Mouse (Mus musculus): ENCODE measurements around the gene Dgcr8. TPM values are rescaled to one million over a fixed set of nuclear protein-coding genes. Genes with fewer than 3 reads are reported as not detected.

Dgcr8 gene
- polyA plus RNA-seq, 1 experiment from 2014 or later: 34.8 TPM

DNA sequence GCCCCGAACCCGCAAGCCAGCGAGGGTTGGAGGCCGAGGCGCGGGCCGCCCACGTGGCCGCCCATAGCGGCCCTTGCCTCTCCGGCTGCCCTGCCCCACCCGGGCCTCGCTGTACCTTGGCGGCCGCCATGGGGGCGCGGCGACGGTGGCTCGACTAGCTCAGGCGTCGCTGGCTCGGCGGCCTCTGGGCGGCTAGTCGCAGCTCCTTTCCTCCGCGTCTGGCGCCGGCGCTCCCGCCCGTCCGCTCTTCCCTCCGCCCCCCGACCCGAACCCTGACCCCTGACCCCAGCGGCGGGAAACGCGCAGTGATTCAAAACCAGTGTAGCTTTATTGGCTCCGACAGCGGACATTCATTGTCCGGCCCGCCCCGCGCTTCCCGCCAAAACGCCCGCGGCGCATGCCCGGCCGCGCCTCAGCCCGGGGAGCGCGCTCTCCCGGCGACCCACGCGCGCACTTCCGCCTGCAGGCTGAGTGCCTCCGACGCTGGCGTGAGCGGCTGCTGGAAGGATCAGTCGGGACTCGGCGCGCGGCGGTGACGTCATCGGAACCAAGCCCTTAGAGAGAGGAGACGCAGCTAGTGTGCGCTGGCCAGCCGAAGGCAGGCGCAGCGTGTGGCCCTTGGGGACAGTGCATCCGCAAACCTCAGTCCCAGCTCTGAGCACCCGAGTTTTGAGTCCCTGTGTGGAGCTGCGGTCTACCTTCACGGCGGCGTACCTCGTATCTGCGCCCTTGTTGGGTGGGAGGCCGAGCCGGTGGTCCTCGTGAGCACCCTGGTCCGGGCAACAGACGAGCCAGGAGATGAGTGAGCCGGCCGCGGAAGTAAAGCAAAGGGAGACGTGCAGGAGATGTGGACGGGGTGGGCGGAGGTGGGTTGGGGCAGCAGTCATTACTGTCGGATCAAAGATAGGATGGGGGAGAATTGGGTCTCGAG, 40.3 kb downstream of the Dgcr8 start, which contains the start of the genes Trmt2a and Ranbp1:
Trmt2a (plus strand) TSS at position 247 of the 931 bp plus-strand sequence.
Ranbp1 (minus strand) TSS at position 300 of the 931 bp plus-strand sequence.
- under 1% methylated on average over 98 of the region's 102 CpGs for WGBS
- peak; percentile 97 for ATAC-seq (ENCODE audit: low FRiP score)
- Histone ChIP-seq H3K36me3 (peaks cover 63% of the 10 kb centered on the region), H3K4me1 (replicated peaks) (peaks cover 50% of the 10 kb centered on the region), H3K27ac (peak within 1 kb of the TSS; percentile 94), H3K4me2 (peak within 1 kb of the TSS; percentile 96), H3K9ac (peak within 1 kb of the TSS; percentile 93), H3K27me3 (no peaks in the 10 kb centered on the region), H3K4me3 (peak within 1 kb of the TSS; percentile 95), H3K9me3 (no peaks in the 10 kb centered on the region)

DNA sequence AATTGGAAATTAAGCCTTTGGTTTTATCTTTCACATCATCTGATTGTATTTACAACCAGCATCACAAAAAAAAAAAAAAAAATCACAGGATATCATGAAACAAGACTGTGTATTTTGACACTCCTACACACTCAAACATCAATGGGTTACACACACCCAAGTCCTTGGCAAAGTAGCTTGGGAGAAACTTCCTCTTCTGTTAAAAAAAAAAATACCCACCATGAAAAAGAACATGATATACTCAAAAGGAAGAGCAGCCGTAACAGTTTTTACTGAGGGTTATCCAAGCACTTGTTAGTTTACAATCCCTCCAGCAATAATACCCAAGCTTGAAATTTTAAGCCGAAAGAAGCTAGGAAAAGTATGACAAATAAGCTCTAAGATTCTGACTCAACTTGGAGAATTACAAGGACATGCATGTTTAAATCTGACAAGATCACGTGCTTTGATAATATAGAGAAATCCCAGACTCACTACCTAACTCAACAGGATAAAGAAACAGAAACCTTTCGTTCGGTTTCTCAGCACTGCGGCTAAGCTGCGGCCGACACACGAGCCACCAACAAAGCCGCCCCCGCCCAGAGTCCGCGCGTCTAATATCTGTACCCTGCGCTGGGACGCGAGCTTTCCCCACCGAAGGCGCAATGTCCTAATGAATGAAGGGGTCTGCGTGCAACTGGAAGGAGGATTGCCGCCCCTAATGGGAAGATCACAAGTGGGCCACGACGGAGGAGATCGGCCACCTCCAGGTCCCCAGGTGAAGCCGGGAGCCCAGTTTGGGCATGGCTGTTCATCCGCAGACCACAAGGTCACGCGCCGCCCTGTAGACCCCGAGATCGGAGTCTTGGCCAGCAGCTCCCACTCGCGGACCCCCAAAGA, 41.3 kb downstream of the Dgcr8 start:
- peak; percentile 8 for ATAC-seq (ENCODE audit: low FRiP score)
- peaks cover 63% of the 10 kb centered on the region for H3K36me3 ChIP-seq
- peak overlapping the region; percentile 95 for H3K4me3 ChIP-seq
- peak overlapping the region; percentile 94 for H3K27ac ChIP-seq
- no peaks in the 10 kb centered on the region for H3K27me3 ChIP-seq
- peaks cover 50% of the 10 kb centered on the region for H3K4me1 ChIP-seq (replicated peaks)
- peak overlapping the region; percentile 72 for H3K4me2 ChIP-seq
- no peaks in the 10 kb centered on the region for H3K9me3 ChIP-seq
- H3K9ac ChIP-seq: peak overlapping the region; percentile 93
- WGBS: under 1% methylated on average over 33 of the region's 33 CpGs

DNA sequence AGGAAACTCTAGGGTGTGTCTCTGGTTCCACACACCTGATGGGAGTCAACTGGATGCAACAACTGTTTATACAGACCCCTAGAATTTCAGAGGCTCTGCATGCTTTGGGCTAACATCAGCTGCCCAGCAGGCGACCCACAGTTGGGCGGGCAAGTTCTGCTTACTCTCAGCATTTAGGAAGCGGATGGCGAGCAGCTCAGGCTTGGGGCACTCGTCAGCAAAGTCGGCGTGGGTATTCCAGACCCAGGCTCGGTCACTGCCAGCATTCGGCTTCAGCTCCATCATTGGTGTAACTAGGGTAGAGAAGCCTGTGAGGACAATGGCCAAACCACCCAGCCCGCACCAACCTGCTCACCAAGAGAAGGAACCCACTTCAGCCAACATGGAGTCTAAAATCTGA, 47.5 kb downstream of the Dgcr8 start:
- no peak for ATAC-seq (ENCODE audit: low FRiP score)
- no peaks in the 10 kb centered on the region for H3K27me3 ChIP-seq
- H3K36me3 ChIP-seq: peaks cover 87% of the 10 kb centered on the region
- no peak overlapping the region for H3K27ac ChIP-seq
- WGBS: 97% methylated on average over 10 of the region's 10 CpGs
- H3K9ac ChIP-seq: no peak overlapping the region
- no peak overlapping the region for H3K4me3 ChIP-seq
- no peaks in the 10 kb centered on the region for H3K9me3 ChIP-seq
- no peak overlapping the region for H3K4me2 ChIP-seq
- H3K4me1 ChIP-seq (replicated peaks): peaks cover 12% of the 10 kb centered on the region

DNA sequence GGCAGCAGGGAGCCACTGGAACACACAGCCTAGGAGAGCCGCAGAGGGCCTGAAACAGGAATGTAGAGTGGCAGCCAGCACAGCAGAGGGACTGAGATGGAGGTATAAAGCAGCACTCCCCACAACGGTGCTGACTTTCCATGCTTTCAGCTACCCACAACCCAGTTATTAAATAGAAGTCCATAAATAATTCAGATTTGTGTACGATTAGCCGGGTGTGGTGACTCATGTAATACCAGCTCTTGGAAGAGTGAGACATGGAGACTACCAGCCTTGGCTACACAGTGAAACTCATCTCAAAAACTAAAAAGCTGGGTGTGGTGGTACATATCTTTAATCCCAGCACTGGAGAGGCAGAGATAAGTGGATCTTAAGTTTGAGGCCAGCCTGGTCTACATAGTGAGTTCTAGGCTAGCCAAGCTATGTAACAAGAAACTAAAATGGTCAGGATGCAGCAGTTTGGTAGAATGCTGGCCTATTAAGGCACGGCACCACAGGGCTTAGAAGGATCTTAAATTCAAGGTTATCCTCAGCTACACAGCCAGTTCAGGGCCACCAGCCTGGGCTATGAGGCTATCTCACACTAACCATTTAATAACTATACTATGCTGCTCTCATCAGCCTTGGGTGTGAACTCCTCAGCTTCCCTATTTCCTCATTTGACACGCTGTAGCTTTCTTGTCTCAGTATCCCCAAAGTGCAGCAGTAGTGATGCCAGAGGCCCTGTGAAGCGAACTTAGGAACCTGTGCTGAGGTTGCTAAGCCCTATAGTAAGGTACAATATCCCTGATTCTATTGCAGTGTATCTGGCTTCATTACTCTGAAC, 52.2 kb downstream of the Dgcr8 start:
- H3K4me3 ChIP-seq: no peak overlapping the region
- no peak for ATAC-seq (ENCODE audit: low FRiP score)
- no peak overlapping the region for H3K27ac ChIP-seq
- no peaks in the 10 kb centered on the region for H3K27me3 ChIP-seq
- no peak overlapping the region for H3K9ac ChIP-seq
- H3K36me3 ChIP-seq: peaks cover 40% of the 10 kb centered on the region
- peaks cover 30% of the 10 kb centered on the region for H3K4me1 ChIP-seq (replicated peaks)
- H3K4me2 ChIP-seq: no peak overlapping the region
- 75% methylated on average over 7 of the region's 7 CpGs for WGBS
- H3K9me3 ChIP-seq: no peaks in the 10 kb centered on the region

DNA sequence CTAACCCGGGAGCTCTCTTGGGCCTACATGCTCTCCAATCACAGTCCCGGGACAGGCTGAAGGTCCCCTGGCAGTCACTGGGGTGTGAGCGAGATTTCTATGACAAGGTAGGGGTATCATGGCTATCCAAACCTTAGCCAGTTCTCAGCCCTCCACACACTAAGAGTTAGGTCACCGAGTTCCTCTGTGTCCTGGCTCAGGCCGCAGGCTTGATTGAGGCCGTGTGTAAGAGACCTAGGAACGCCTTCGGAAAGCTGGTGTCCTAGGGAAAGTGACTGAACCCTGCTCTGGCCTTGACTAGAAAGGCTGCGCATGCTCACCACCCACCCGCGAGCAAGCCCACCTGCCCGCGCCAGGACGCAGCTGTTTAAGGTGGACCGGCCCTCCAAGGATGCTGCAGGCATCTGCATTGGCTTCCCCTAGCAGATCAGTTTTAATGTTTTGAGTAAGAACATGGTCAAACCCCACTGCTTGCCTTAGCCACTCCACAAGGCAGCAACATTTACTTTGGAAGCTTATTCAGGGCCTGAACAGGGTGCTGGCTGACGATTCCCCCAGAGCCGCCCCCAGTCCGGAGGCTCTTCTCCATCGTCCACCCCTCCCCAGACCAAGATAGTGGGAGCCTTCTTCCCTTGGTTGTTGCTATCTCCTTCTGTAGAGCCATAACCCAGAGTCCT, 53.5 kb downstream of the Dgcr8 start:
- Histone ChIP-seq H3K27ac (peak overlapping the region; percentile 96), H3K9me3 (no peaks in the 10 kb centered on the region), H3K27me3 (no peaks in the 10 kb centered on the region), H3K4me2 (peak overlapping the region; percentile 92), H3K4me1 (replicated peaks) (peaks cover 44% of the 10 kb centered on the region), H3K36me3 (peaks cover 26% of the 10 kb centered on the region), H3K4me3 (peak overlapping the region; percentile 92), H3K9ac (peak overlapping the region; percentile 93)
- WGBS: 5% methylated on average over 19 of the region's 19 CpGs
- ATAC-seq (ENCODE audit: low FRiP score): peak; percentile 87

DNA sequence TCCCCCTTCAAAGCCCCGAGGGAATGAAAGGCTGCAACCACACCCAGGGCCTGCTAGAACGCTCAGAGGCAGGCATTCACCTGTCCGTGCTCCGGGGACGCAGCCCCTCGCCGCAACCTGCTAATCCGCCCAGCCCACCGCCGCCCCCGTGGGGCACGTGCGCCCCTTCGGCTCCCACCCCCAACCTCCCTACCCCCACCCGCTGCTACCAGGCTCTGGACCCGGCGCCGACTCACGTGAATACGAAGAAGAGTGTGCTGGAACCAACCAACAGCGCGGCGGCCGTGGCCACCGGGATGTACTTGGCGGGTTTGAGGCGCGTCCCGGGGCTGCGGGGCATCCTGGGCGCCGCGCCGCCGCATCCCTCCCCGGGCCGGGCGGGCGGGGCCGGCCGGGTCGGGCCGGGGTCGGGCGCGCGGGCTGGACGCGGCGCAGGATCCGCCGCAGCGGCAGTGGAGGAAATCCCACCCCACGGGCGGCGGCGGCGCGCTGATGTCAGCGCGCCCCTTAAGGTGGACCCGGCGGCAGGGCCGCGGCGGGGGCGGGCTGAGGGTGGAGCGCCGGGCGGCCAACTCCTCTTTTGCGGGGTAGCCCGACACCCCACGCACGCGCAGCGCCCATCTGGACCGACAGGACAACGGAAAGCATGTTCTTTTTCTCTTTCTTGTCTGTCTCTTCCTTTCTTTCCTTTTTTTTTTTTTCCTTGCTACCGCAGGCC, 54.2 kb downstream of the Dgcr8 start, which contains the start of gene Zdhhc8:
Zdhhc8 (minus strand) TSS at position 466 of the 718 bp plus-strand sequence.
- Histone ChIP-seq H3K4me3 (peak within 1 kb of the TSS; percentile 92), H3K27ac (peak within 1 kb of the TSS; percentile 96), H3K9ac (peak within 1 kb of the TSS; percentile 93), H3K4me2 (peak within 1 kb of the TSS; percentile 92), H3K27me3 (no peaks in the 10 kb centered on the region), H3K9me3 (no peaks in the 10 kb centered on the region), H3K36me3 (peaks cover 19% of the 10 kb centered on the region), H3K4me1 (replicated peaks) (peaks cover 51% of the 10 kb centered on the region)
- 1% methylated on average over 43 of the region's 79 CpGs for WGBS
- ATAC-seq (ENCODE audit: low FRiP score): peak; percentile 86

DNA sequence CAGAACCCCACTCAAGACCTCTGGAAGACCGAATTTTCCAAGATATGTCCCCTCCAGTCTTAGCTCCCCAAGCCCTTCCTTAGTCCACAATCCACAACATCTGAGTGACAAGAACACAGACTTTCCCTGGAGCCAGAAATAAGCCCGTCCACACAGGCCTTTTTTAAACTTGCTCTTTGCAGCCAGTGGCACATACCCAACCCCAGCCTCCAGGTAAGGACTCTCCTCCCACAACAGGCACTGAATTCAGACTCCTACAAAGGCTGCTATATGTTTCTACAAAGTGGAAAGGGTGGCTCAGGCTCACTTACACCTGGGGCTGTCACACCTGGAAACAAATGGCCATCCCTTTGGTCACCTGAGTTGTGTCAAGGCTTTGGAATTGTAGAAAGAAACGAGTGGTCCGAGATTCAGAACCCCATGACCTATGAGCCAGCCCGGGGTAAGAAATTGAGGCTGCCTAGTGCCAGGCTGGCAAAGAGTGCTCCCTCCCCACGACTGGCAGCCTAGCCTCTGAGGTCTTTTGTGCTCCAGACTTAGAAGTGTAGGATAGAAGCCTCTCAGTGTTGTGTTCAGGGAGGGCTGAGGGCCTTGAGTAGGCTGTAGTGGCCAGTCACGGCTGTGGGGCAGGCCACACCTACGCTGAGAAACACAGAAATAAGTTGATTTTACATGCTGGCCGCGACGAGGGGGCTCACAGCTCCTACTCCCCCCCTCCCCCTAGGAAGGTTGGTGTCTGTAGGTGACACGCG, 55.0 kb downstream of the Dgcr8 start:
- Histone ChIP-seq H3K9ac (peak overlapping the region; percentile 93), H3K36me3 (peaks cover 14% of the 10 kb centered on the region), H3K9me3 (no peaks in the 10 kb centered on the region), H3K27me3 (no peaks in the 10 kb centered on the region), H3K27ac (peak overlapping the region; percentile 96), H3K4me3 (peak overlapping the region; percentile 92), H3K4me2 (peak overlapping the region; percentile 92), H3K4me1 (replicated peaks) (peaks cover 58% of the 10 kb centered on the region)
- ATAC-seq (ENCODE audit: low FRiP score): peak; percentile 16
- 23% methylated on average over 13 of the region's 13 CpGs for WGBS

DNA sequence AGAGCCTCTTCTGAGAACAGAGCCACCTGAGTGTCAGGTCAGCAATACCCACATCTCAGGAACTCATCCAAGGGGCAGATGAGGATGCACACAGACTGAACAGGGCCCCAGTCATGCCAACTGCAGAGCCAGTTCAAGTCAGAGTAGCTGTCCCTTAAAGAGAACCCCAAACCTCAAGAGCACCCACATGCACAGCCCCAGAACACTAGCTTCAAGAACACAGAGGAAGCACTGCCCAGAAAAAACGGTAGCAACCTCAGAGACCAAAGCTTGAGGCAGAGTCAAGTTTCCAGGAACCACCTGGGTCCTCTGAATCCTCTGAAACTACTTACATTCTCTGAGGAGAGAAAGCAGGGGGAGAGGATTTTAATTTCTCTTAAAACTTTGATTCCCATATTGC, 55.6 kb downstream of the Dgcr8 start:
- 63% methylated on average over 1 of the region's 1 CpGs for WGBS
- Histone ChIP-seq H3K4me1 (replicated peaks) (peaks cover 64% of the 10 kb centered on the region), H3K4me3 (peak overlapping the region; percentile 92), H3K27me3 (no peaks in the 10 kb centered on the region), H3K4me2 (peak overlapping the region; percentile 92), H3K9ac (peak overlapping the region; percentile 93; the same call in 1 of the 2 replicates), H3K27ac (no peak overlapping the region), H3K36me3 (peaks cover 12% of the 10 kb centered on the region), H3K9me3 (no peaks in the 10 kb centered on the region)
- no peak for ATAC-seq (ENCODE audit: low FRiP score)

DNA sequence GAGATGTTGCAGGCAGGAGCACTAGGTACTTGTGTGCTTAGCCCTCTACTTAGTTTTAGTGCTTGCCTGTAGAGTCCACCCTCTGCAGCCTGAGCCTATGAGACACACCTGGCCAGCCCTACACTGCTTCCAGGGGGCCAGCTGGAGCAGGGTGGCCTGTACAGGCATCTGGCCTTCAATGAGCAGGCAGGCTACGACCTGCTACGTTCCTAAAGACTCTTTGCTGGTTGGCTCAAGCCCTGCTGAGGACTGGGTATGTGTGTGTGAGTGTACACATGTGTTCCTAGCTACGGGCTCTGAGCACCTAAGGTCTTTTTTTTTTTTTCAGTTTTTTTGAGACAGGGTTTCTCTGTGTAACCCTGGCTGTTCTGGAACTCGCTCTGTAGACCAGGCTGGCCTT, 57.6 kb downstream of the Dgcr8 start:
- peaks cover 62% of the 10 kb centered on the region for H3K4me1 ChIP-seq (replicated peaks)
- H3K27ac ChIP-seq: no peak overlapping the region
- no peak overlapping the region for H3K4me2 ChIP-seq
- no peaks in the 10 kb centered on the region for H3K27me3 ChIP-seq
- 0 out of 2 replicates have a peak overlapping the region, but pooled peaks have one; percentile 2 for H3K9ac ChIP-seq
- no peak overlapping the region for H3K4me3 ChIP-seq
- peaks cover 23% of the 10 kb centered on the region for H3K36me3 ChIP-seq
- WGBS: 89% methylated on average over 4 of the region's 4 CpGs
- H3K9me3 ChIP-seq: no peaks in the 10 kb centered on the region
- ATAC-seq (ENCODE audit: low FRiP score): no peak

DNA sequence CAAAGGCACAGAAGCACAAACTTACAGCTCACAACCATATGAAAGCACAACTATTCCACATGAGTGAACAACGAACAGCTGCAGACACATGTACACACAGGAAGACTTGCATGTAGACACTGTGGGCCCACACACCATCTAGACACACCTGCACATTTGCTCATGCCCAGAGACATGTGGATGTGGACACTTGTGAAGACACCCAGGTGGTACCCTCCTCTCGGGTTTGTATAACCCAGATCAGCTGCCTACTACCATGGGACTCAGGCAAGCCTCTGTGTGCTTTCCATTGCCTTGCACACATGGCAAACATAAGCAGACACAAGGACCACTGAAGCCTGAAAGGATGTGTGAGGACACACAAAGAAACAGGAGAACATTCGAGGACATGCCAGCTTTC, 58.0 kb downstream of the Dgcr8 start:
- H3K36me3 ChIP-seq: peaks cover 27% of the 10 kb centered on the region
- H3K27ac ChIP-seq: no peak overlapping the region
- H3K9ac ChIP-seq: 0 out of 2 replicates have a peak overlapping the region, but pooled peaks have one; percentile 2
- no peak for ATAC-seq (ENCODE audit: low FRiP score)
- no peaks in the 10 kb centered on the region for H3K9me3 ChIP-seq
- WGBS: 84% methylated on average over 3 of the region's 3 CpGs
- H3K27me3 ChIP-seq: no peaks in the 10 kb centered on the region
- H3K4me3 ChIP-seq: no peak overlapping the region
- H3K4me1 ChIP-seq (replicated peaks): peaks cover 58% of the 10 kb centered on the region
- no peak overlapping the region for H3K4me2 ChIP-seq
